Mouse (Mus musculus) stomach, postnatal 0 days (tissue): ENCODE data around the gene Evc2. TPM values are rescaled to one million over a fixed set of nuclear protein-coding genes. Genes with fewer than 3 reads are reported as not detected.

Experiments used
- ATAC-seq: fragments of 200-750 bp; cut with Nextera tagmentation; 2 replicates; pipeline ENCODE4 v1.8.0; 2017; ENCODE audit not compliant: low FRiP score, low TSS enrichment
- DNase-seq: peaks from one replicate; pipeline ENCODE4 v3.0.0-alpha.2; 2016; ENCODE audit warnings: low spot score
- H3K27ac ChIP-seq: fragments of 300-500 bp; sonication (generic); replicated peaks from 2 replicates; pipeline ENCODE4 v1.5.1; 2014; ENCODE audit warnings: mild to moderate bottlenecking, control low read depth
- H3K27me3 ChIP-seq: fragments of 300-500 bp; sonication (generic); 2 replicates; pipeline ENCODE4 v1.6.1; 2014; ENCODE audit warnings: low read length; ENCODE audit not compliant: control insufficient read depth, insufficient read depth
- H3K36me3 ChIP-seq: fragments of 300-500 bp; sonication (generic); 2 replicates; pipeline ENCODE4 v1.6.1; 2014; ENCODE audit warnings: low read length, mixed read lengths; ENCODE audit not compliant: control insufficient read depth, insufficient read depth
- H3K4me1 ChIP-seq: fragments of 300-500 bp; sonication (generic); replicated peaks from 2 replicates; pipeline ENCODE4 v1.6.1; 2014; ENCODE audit warnings: antibody characterized with exemption; ENCODE audit not compliant: control insufficient read depth, insufficient read depth
- H3K4me2 ChIP-seq: fragments of 300-500 bp; sonication (generic); replicated peaks from 2 replicates; pipeline ENCODE4 v1.6.1; 2014; ENCODE audit warnings: low read depth, mild to moderate bottlenecking, control low read depth, moderate library complexity
- H3K4me3 ChIP-seq: fragments of 300-500 bp; sonication (generic); 2 replicates; pipeline ENCODE4 v1.5.1; 2014; ENCODE audit warnings: low read depth, low read length, control low read depth
- H3K9ac ChIP-seq: fragments of 300-500 bp; sonication (generic); 2 replicates; pipeline ENCODE4 v1.6.1; 2014; ENCODE audit warnings: mild to moderate bottlenecking, low read length, control low read depth, mixed read lengths
- H3K9me3 ChIP-seq: fragments of 300-500 bp; sonication (generic); 2 replicates; pipeline ENCODE4 v1.6.1; 2016; ENCODE audit warnings: low read length; ENCODE audit not compliant: control insufficient read depth
- CTCF ChIP-seq: IDR thresholded peaks from 2 replicates; pipeline ENCODE4 v1.5.1; 2016; ENCODE audit warnings: antibody characterized with exemption, low read depth, mild to moderate bottlenecking, moderate library complexity
- EP300 ChIP-seq: optimal IDR thresholded peaks from 2 replicates; pipeline ENCODE3; 2016; ENCODE audit warnings: antibody characterized with exemption
- WGBS: fragments of 180-500 bp; shearing (Covaris S2); extraction: QIAGEN DNeasy Blood & Tissue Kit; methylation state at CpG from one replicate; pipeline ENCODE4 v1.1.7; 2014; 5-methylcytosine and 5-hydroxymethylcytosine counted together
- polyA plus RNA-seq: library from polyadenylated mRNA; unstranded; fragments of >200 nt; fragmentation: Nextera tagmentation; extraction: Ambion mirVana; gene quantifications from 2 replicates; pipeline ENCODE4 v1.2.1, GENCODE M21; 2015

The Evc2 gene
- polyA plus RNA-seq, 1 experiment from 2014 or later, result 4.0 TPM

- Histone ChIP-seq H3K9me3 (no peaks in the 10 kb centered on the region), H3K27ac (no peak overlapping the region), H3K4me1 (no peaks in the 10 kb centered on the region), H3K4me2 (no peak overlapping the region), H3K4me3 (no peak overlapping the region), H3K27me3 (no peaks in the 10 kb centered on the region), H3K9ac (no peak overlapping the region), H3K36me3 (no peaks in the 10 kb centered on the region)
- DNase-seq, result no peak
- WGBS, result 84% methylated on average over 10 of the region's 10 CpGs
- ATAC-seq, result no peak
- TF ChIP-seq EP300 (no peak), CTCF (no peak)
Measured at GRCm38 (mm10) chr5:37465461-37465860, 127.2 kb downstream of the Evc2 start.

GRCm38 (mm10) chr5:37467646-37468045 is 129.3 kb downstream of the Evc2 start:
- Histone ChIP-seq H3K4me2 (no peak overlapping the region), H3K36me3 (no peaks in the 10 kb centered on the region), H3K4me3 (no peak overlapping the region), H3K27me3 (no peaks in the 10 kb centered on the region), H3K9ac (no peak overlapping the region), H3K27ac (no peak overlapping the region), H3K4me1 (no peaks in the 10 kb centered on the region), H3K9me3 (no peaks in the 10 kb centered on the region)
- DNase-seq, result no peak
- no peak for ATAC-seq
- WGBS, result 73% methylated on average over 2 of the region's 2 CpGs
- no peak for TF ChIP-seq EP300
- TF ChIP-seq CTCF, result no peak

- Histone ChIP-seq H3K4me1 (no peaks in the 10 kb centered on the region), H3K9me3 (no peaks in the 10 kb centered on the region), H3K36me3 (no peaks in the 10 kb centered on the region), H3K9ac (no peak overlapping the region), H3K4me3 (no peak overlapping the region), H3K27me3 (no peaks in the 10 kb centered on the region), H3K27ac (no peak overlapping the region), H3K4me2 (no peak overlapping the region)
- TF ChIP-seq EP300, result no peak
- TF ChIP-seq CTCF, result no peak
- 73% methylated on average over 5 of the region's 5 CpGs for WGBS
- DNase-seq (no peak), ATAC-seq (no peak)
Measured at GRCm38 (mm10) chr5:37469031-37469430, 130.7 kb downstream of the Evc2 start.

- Histone ChIP-seq H3K4me1 (no peaks in the 10 kb centered on the region), H3K9me3 (no peaks in the 10 kb centered on the region), H3K27ac (no peak overlapping the region), H3K27me3 (no peaks in the 10 kb centered on the region), H3K9ac (no peak overlapping the region), H3K36me3 (no peaks in the 10 kb centered on the region), H3K4me2 (no peak overlapping the region), H3K4me3 (no peak overlapping the region)
- no peak for ATAC-seq
- DNase-seq, result no peak
- WGBS, result 77% methylated on average over 4 of the region's 4 CpGs
- no peak for TF ChIP-seq EP300
- no peak for TF ChIP-seq CTCF
Measured at GRCm38 (mm10) chr5:37471584-37471983, 133.3 kb downstream of the Evc2 start.

GRCm38 (mm10) chr5:37472025-37472608 is 133.8 kb downstream of the Evc2 start:
- no peak for DNase-seq
- Histone ChIP-seq H3K4me3 (no peak overlapping the region), H3K36me3 (no peaks in the 10 kb centered on the region), H3K4me2 (no peak overlapping the region), H3K4me1 (no peaks in the 10 kb centered on the region), H3K9me3 (no peaks in the 10 kb centered on the region), H3K27me3 (no peaks in the 10 kb centered on the region), H3K9ac (no peak overlapping the region), H3K27ac (no peak overlapping the region)
- no peak for TF ChIP-seq CTCF
- no peak for TF ChIP-seq EP300
- ATAC-seq, result no peak
- WGBS, result 57% methylated on average over 3 of the region's 3 CpGs

Other genes with a start within 250 kb of the Evc2 start
- 6.8 and 8.5 TPM in 2 replicates for gene Crmp1, start 96.6 kb upstream of the Evc2 start, polyA plus RNA-seq
- 3.8 and 4.5 TPM in 2 replicates for gene Evc, start 1.6 kb upstream of the Evc2 start, polyA plus RNA-seq